Mouse (Mus musculus) liver, embryonic 13.5 days (tissue): ENCODE measurements around the gene Lrrc66. TPM values are rescaled to one million over a fixed set of nuclear protein-coding genes. Genes with fewer than 3 reads are reported as not detected.
"Not testable (repeated sequence)": the region's sequence is repeated elsewhere in the genome, so short reads cannot be mapped to it uniquely, and the experiment has no call there.

Experiments
- ATAC-seq: fragments of 200-750 bp; cut with Nextera tagmentation; 2 replicates; pipeline ENCODE4 v1.8.0; 2017; ENCODE audit warnings: low read depth, mild to moderate bottlenecking, moderate number of reproducible peaks, moderate library complexity
- DNase-seq: peaks from one replicate; pipeline ENCODE4 v3.0.0; 2022
- H3K27ac ChIP-seq: fragments of 300-500 bp; sonication (generic); 2 replicates; pipeline ENCODE4 v1.5.1; 2015; ENCODE audit warnings: moderate library complexity, mild to moderate bottlenecking, inconsistent platforms
- H3K27me3 ChIP-seq: fragments of 300-500 bp; sonication (generic); 2 replicates; pipeline ENCODE4 v1.6.1; 2015; ENCODE audit warnings: mild to moderate bottlenecking, inconsistent platforms
- H3K36me3 ChIP-seq: fragments of 300-500 bp; sonication (generic); 2 replicates; pipeline ENCODE4 v1.6.1; 2015; ENCODE audit warnings: mild to moderate bottlenecking, inconsistent platforms
- H3K4me1 ChIP-seq: fragments of 300-500 bp; sonication (generic); replicated peaks from 2 replicates; pipeline ENCODE4 v1.6.1; 2015; ENCODE audit warnings: inconsistent platforms
- H3K4me2 ChIP-seq: fragments of 300-500 bp; sonication (generic); 2 replicates; pipeline ENCODE4 v1.6.1; 2015; ENCODE audit warnings: inconsistent platforms, mild to moderate bottlenecking, moderate library complexity
- H3K4me3 ChIP-seq: fragments of 300-500 bp; sonication (generic); replicated peaks from 2 replicates; pipeline ENCODE4 v1.5.1; 2015; ENCODE audit warnings: mild to moderate bottlenecking, inconsistent platforms
- H3K9ac ChIP-seq: fragments of 300-500 bp; sonication (generic); 2 replicates; pipeline ENCODE4 v1.6.1; 2015; ENCODE audit warnings: mild to moderate bottlenecking, inconsistent platforms
- H3K9me3 ChIP-seq: fragments of 300-500 bp; sonication (generic); replicated peaks from 2 replicates; pipeline ENCODE4 v1.6.1; 2016; ENCODE audit warnings: inconsistent platforms
- WGBS: fragments of 180-500 bp; shearing (Covaris S2); methylation state at CpG from one replicate; pipeline ENCODE4 v1.1.7; 2015; ENCODE audit not compliant: insufficient replicate concordance; 5-methylcytosine and 5-hydroxymethylcytosine counted together
- polyA plus RNA-seq: library from polyadenylated mRNA; unstranded; fragments of >200 nt; fragmentation: Nextera tagmentation; extraction: Ambion mirVana; gene quantifications from 2 replicates; pipeline ENCODE4 v1.2.1, GENCODE M21; 2015

Gene Lrrc66
- polyA plus RNA-seq, 1 experiment from 2014 or later = 0.21 TPM

- not testable (repeated sequence) for H3K36me3 ChIP-seq, H3K4me3 ChIP-seq, DNase-seq, H3K4me1 ChIP-seq, H3K9ac ChIP-seq, H3K27ac ChIP-seq, ATAC-seq, H3K27me3 ChIP-seq, H3K4me2 ChIP-seq, H3K9me3 ChIP-seq
- 55% methylated on average over 6 of the region's 6 CpGs for WGBS
These were observed 48.3 kb downstream of the Lrrc66 start for GRCm38 (mm10) chr5:73584011-73584410.

- Histone ChIP-seq H3K36me3 (no peaks in the 10 kb centered on the region), H3K9me3 (no peaks in the 10 kb centered on the region), H3K27ac (no peak overlapping the region), H3K4me1 (no peaks in the 10 kb centered on the region), H3K9ac (no peak overlapping the region), H3K4me2 (no peak overlapping the region), H3K4me3 (no peak overlapping the region), H3K27me3 (no peaks in the 10 kb centered on the region)
- ATAC-seq (no peak), DNase-seq (no peak)
- WGBS = 56% methylated on average over 3 of the region's 3 CpGs
These were observed 54.2 kb downstream of the Lrrc66 start for GRCm38 (mm10) chr5:73578131-73578530.

- Histone ChIP-seq H3K4me3 (no peak overlapping the region), H3K4me2 (no peak overlapping the region), H3K9me3 (no peaks in the 10 kb centered on the region), H3K9ac (no peak overlapping the region), H3K27ac (no peak overlapping the region), H3K27me3 (no peaks in the 10 kb centered on the region), H3K4me1 (no peaks in the 10 kb centered on the region), H3K36me3 (no peaks in the 10 kb centered on the region)
- WGBS = 69% methylated on average over 7 of the region's 7 CpGs
- ATAC-seq (no peak), DNase-seq (no peak)
These were observed 55.6 kb downstream of the Lrrc66 start for GRCm38 (mm10) chr5:73576708-73577107.

GRCm38 (mm10) chr5:73574616-73575015 lies 57.7 kb downstream of the Lrrc66 start:
- WGBS = 60% methylated on average over 4 of the region's 4 CpGs
- H3K4me2 ChIP-seq = no peak overlapping the region
- H3K27me3 ChIP-seq = no peaks in the 10 kb centered on the region
- DNase-seq (no peak), ATAC-seq (no peak)
- no peak overlapping the region for H3K9ac ChIP-seq
- H3K4me1 ChIP-seq = no peaks in the 10 kb centered on the region
- H3K36me3 ChIP-seq = no peaks in the 10 kb centered on the region
- no peak overlapping the region for H3K27ac ChIP-seq
- H3K4me3 ChIP-seq = no peak overlapping the region
- H3K9me3 ChIP-seq = no peaks in the 10 kb centered on the region

- Histone ChIP-seq H3K9ac (no peak overlapping the region), H3K4me3 (no peak overlapping the region)
- 68% methylated on average over 7 of the region's 7 CpGs for WGBS
These were observed 58.5 kb downstream of the Lrrc66 start for GRCm38 (mm10) chr5:73573789-73574188.

GRCm38 (mm10) chr5:73572846-73573245 lies 59.5 kb downstream of the Lrrc66 start:
- ATAC-seq (no peak), DNase-seq (no peak)
- H3K9me3 ChIP-seq = no peaks in the 10 kb centered on the region
- no peak overlapping the region for H3K4me2 ChIP-seq
- H3K9ac ChIP-seq = no peak overlapping the region
- H3K27ac ChIP-seq = no peak overlapping the region
- no peaks in the 10 kb centered on the region for H3K36me3 ChIP-seq
- no peak overlapping the region for H3K4me3 ChIP-seq
- no peaks in the 10 kb centered on the region for H3K4me1 ChIP-seq
- WGBS = 82% methylated on average over 2 of the region's 2 CpGs
- no peaks in the 10 kb centered on the region for H3K27me3 ChIP-seq

More at GRCm38 (mm10) chr5:73573789-73574188, 58.5 kb downstream of the Lrrc66 start:
- Histone ChIP-seq H3K9me3 (no peaks in the 10 kb centered on the region), H3K36me3 (no peaks in the 10 kb centered on the region), H3K27ac (no peak overlapping the region), H3K4me2 (no peak overlapping the region), H3K27me3 (no peaks in the 10 kb centered on the region), H3K4me1 (no peaks in the 10 kb centered on the region)
- ATAC-seq (no peak), DNase-seq (no peak)

GRCm38 (mm10) chr5:73571395-73572156 lies 60.8 kb downstream of the Lrrc66 start:
- Histone ChIP-seq H3K27ac (no peak overlapping the region), H3K9me3 (no peaks in the 10 kb centered on the region), H3K9ac (no peak overlapping the region), H3K4me1 (no peaks in the 10 kb centered on the region), H3K27me3 (no peaks in the 10 kb centered on the region), H3K36me3 (no peaks in the 10 kb centered on the region), H3K4me3 (no peak overlapping the region), H3K4me2 (no peak overlapping the region)
- ATAC-seq (no peak), DNase-seq (no peak)
- 76% methylated on average over 6 of the region's 6 CpGs for WGBS

GRCm38 (mm10) chr5:73569181-73569580 lies 63.1 kb downstream of the Lrrc66 start:
- no peaks in the 10 kb centered on the region for H3K4me1 ChIP-seq
- no peak overlapping the region for H3K4me3 ChIP-seq
- no peak for DNase-seq
- H3K27ac ChIP-seq = no peak overlapping the region
- H3K9me3 ChIP-seq = no peaks in the 10 kb centered on the region
- H3K9ac ChIP-seq = no peak overlapping the region
- no peaks in the 10 kb centered on the region for H3K36me3 ChIP-seq
- no peak overlapping the region for H3K4me2 ChIP-seq
- WGBS = 56% methylated on average over 5 of the region's 5 CpGs
- no peaks in the 10 kb centered on the region for H3K27me3 ChIP-seq
- ATAC-seq = no peak

GRCm38 (mm10) chr5:73566892-73567291 lies 65.4 kb downstream of the Lrrc66 start:
- DNase-seq (no peak), ATAC-seq (no peak)
- Histone ChIP-seq H3K27ac (no peak overlapping the region), H3K9ac (no peak overlapping the region), H3K36me3 (no peaks in the 10 kb centered on the region), H3K27me3 (no peaks in the 10 kb centered on the region), H3K4me2 (no peak overlapping the region), H3K4me3 (no peak overlapping the region), H3K4me1 (no peaks in the 10 kb centered on the region), H3K9me3 (no peaks in the 10 kb centered on the region)
- 62% methylated on average over 4 of the region's 4 CpGs for WGBS

GRCm38 (mm10) chr5:73566119-73566518 lies 66.2 kb downstream of the Lrrc66 start:
- DNase-seq (no peak), ATAC-seq (no peak)
- Histone ChIP-seq H3K4me3 (no peak overlapping the region), H3K27ac (no peak overlapping the region), H3K9ac (no peak overlapping the region), H3K9me3 (no peaks in the 10 kb centered on the region), H3K4me2 (no peak overlapping the region), H3K4me1 (no peaks in the 10 kb centered on the region), H3K36me3 (no peaks in the 10 kb centered on the region), H3K27me3 (no peaks in the 10 kb centered on the region)
- WGBS = 63% methylated on average over 5 of the region's 5 CpGs

- Histone ChIP-seq H3K27me3 (no peaks in the 10 kb centered on the region), H3K36me3 (no peaks in the 10 kb centered on the region)
These were observed 68.3 kb downstream of the Lrrc66 start for GRCm38 (mm10) chr5:73564038-73564437.

GRCm38 (mm10) chr5:73558756-73559155 lies 73.6 kb downstream of the Lrrc66 start:
- WGBS = 68% methylated on average over 6 of the region's 6 CpGs
- peaks cover 3% of the 10 kb centered on the region; the same call in 1 of the 2 replicates for H3K36me3 ChIP-seq
- no peaks in the 10 kb centered on the region for H3K9me3 ChIP-seq
- H3K4me3 ChIP-seq = no peak overlapping the region
- no peak overlapping the region for H3K9ac ChIP-seq
- ATAC-seq = no peak
- no peaks in the 10 kb centered on the region for H3K27me3 ChIP-seq
- H3K4me2 ChIP-seq = no peak overlapping the region
- H3K27ac ChIP-seq = no peak overlapping the region
- H3K4me1 ChIP-seq = no peaks in the 10 kb centered on the region
- no peak for DNase-seq

More at GRCm38 (mm10) chr5:73564038-73564437, 68.3 kb downstream of the Lrrc66 start:
- Histone ChIP-seq H3K4me2 (no peak overlapping the region), H3K9me3 (no peaks in the 10 kb centered on the region), H3K27ac (no peak overlapping the region), H3K4me3 (no peak overlapping the region), H3K4me1 (no peaks in the 10 kb centered on the region), H3K9ac (no peak overlapping the region)
- no peak for ATAC-seq
- WGBS = 81% methylated on average over 6 of the region's 6 CpGs
- no peak for DNase-seq
